Mouse (Mus musculus) hindbrain, embryonic 11.5 days (tissue): Measurements from ENCODE around the gene Zfp853. TPM values are rescaled to one million over a fixed set of nuclear protein-coding genes. Genes with fewer than 3 reads are reported as not detected.
A peak's percentile ranks its signal among the peaks of the same experiment; 100 is the strongest.

Experiments
- ATAC-seq: fragments of 200-750 bp; cut with Nextera tagmentation; 2 replicates; pipeline ENCODE4 v1.8.0; 2017; ENCODE audit warnings: mild to moderate bottlenecking, moderate TSS enrichment, moderate library complexity; ENCODE audit not compliant: low FRiP score
- DNase-seq: peaks from one replicate; pipeline ENCODE4 v3.0.0-alpha.2; 2015; ENCODE audit warnings: low spot score
- H3K27ac ChIP-seq: fragments of 300-500 bp; sonication (generic); 2 replicates; pipeline ENCODE4 v1.5.1; 2014; ENCODE audit warnings: mild to moderate bottlenecking, low read depth, low read length
- H3K27me3 ChIP-seq: fragments of 300-500 bp; sonication (generic); 2 replicates; pipeline ENCODE4 v1.6.1; 2014; ENCODE audit warnings: mild to moderate bottlenecking, low read length, moderate library complexity, mixed read lengths; ENCODE audit not compliant: control insufficient read depth, insufficient read depth
- H3K36me3 ChIP-seq: fragments of 300-500 bp; sonication (generic); 2 replicates; pipeline ENCODE4 v1.6.1; 2014; ENCODE audit warnings: mild to moderate bottlenecking, low read length, moderate library complexity, mixed read lengths; ENCODE audit not compliant: control insufficient read depth, insufficient read depth
- H3K4me1 ChIP-seq: fragments of 300-500 bp; sonication (generic); replicated peaks from 2 replicates; pipeline ENCODE4 v1.6.1; 2014; ENCODE audit warnings: low read length, mixed read lengths; ENCODE audit not compliant: control insufficient read depth, insufficient read depth
- H3K4me2 ChIP-seq: fragments of 300-500 bp; sonication (generic); replicated peaks from 2 replicates; pipeline ENCODE4 v1.6.1; 2014; ENCODE audit warnings: mild to moderate bottlenecking, low read depth, low read length
- H3K4me3 ChIP-seq: fragments of 300-500 bp; sonication (generic); 2 replicates; pipeline ENCODE4 v1.5.1; 2014; ENCODE audit warnings: low read depth, low read length
- H3K9ac ChIP-seq: fragments of 300-500 bp; sonication (generic); 2 replicates; pipeline ENCODE4 v1.6.1; 2014; ENCODE audit warnings: low read depth, low read length
- H3K9me3 ChIP-seq: fragments of 300-500 bp; sonication (generic); 2 replicates; pipeline ENCODE4 v1.6.1; 2016; ENCODE audit warnings: low read length; ENCODE audit not compliant: control insufficient read depth
- WGBS: fragments of 180-500 bp; shearing (Covaris S2); extraction: QIAGEN DNeasy Blood & Tissue Kit; methylation state at CpG from one replicate; pipeline ENCODE4 v1.1.7; 2014; 5-methylcytosine and 5-hydroxymethylcytosine counted together
- polyA plus RNA-seq: library from polyadenylated mRNA; unstranded; fragments of >200 nt; fragmentation: Nextera tagmentation; extraction: Ambion mirVana; gene quantifications from 2 replicates; pipeline ENCODE4 v1.2.1, GENCODE M21; 2014

The Zfp853 gene
- polyA plus RNA-seq, 1 experiment from 2014 or later, result not detected

GRCm38 (mm10) chr5:143269363-143270150, 23.9 kb downstream of the Zfp853 start, which contains the start of gene Zfp316:
TSS of gene Zfp316 (minus strand) at chr5:143270022.
- peak within 1 kb of the TSS; percentile 98 for H3K9ac ChIP-seq
- H3K36me3 ChIP-seq, result no peaks in the 10 kb centered on the region
- ATAC-seq (peak; percentile 84), DNase-seq (peak; percentile 85)
- H3K4me2 ChIP-seq, result peak within 1 kb of the TSS; percentile 95
- H3K4me1 ChIP-seq, result peaks cover 8% of the 10 kb centered on the region; the same call in 1 of the 2 replicates
- under 1% methylated on average over 77 of the region's 79 CpGs for WGBS
- H3K4me3 ChIP-seq, result peak within 1 kb of the TSS; percentile 83
- peak within 1 kb of the TSS; percentile 78 for H3K27ac ChIP-seq
- no peaks in the 10 kb centered on the region for H3K27me3 ChIP-seq
- no peaks in the 10 kb centered on the region for H3K9me3 ChIP-seq

GRCm38 (mm10) chr5:143268985-143269362, 24.4 kb downstream of the Zfp853 start:
- peak overlapping the region; percentile 78; the same call in 1 of the 2 replicates for H3K27ac ChIP-seq
- no peak for DNase-seq
- WGBS, result 25% methylated on average over 8 of the region's 8 CpGs
- H3K4me1 ChIP-seq, result peaks cover 8% of the 10 kb centered on the region; the same call in 1 of the 2 replicates
- 0 out of 2 replicates have a peak, but pooled peaks have one; percentile 3 for ATAC-seq
- H3K36me3 ChIP-seq, result no peaks in the 10 kb centered on the region
- peak overlapping the region; percentile 95 for H3K4me2 ChIP-seq
- H3K4me3 ChIP-seq, result peak overlapping the region; percentile 83
- H3K9me3 ChIP-seq, result no peaks in the 10 kb centered on the region
- H3K9ac ChIP-seq, result peak overlapping the region; percentile 98
- H3K27me3 ChIP-seq, result no peaks in the 10 kb centered on the region

GRCm38 (mm10) chr5:143266794-143267193, 26.6 kb downstream of the Zfp853 start:
- no peaks in the 10 kb centered on the region; the same call in 1 of the 2 replicates for H3K36me3 ChIP-seq
- ATAC-seq (no peak), DNase-seq (no peak)
- 82% methylated on average over 6 of the region's 6 CpGs for WGBS
- H3K4me1 ChIP-seq, result peaks cover 8% of the 10 kb centered on the region; the same call in 1 of the 2 replicates
- no peak overlapping the region for H3K27ac ChIP-seq
- H3K9me3 ChIP-seq, result no peaks in the 10 kb centered on the region
- no peak overlapping the region for H3K4me2 ChIP-seq
- H3K27me3 ChIP-seq, result no peaks in the 10 kb centered on the region
- no peak overlapping the region for H3K4me3 ChIP-seq
- no peak overlapping the region for H3K9ac ChIP-seq

- H3K4me1 ChIP-seq, result peaks cover 5% of the 10 kb centered on the region; the same call in 1 of the 2 replicates
- H3K27me3 ChIP-seq, result no peaks in the 10 kb centered on the region
- no peaks in the 10 kb centered on the region for H3K9me3 ChIP-seq
- H3K9ac ChIP-seq, result no peak overlapping the region
- no peak overlapping the region for H3K27ac ChIP-seq
- H3K4me2 ChIP-seq, result no peak overlapping the region
- DNase-seq (no peak), ATAC-seq (no peak)
- WGBS, result 55% methylated on average over 1 of the region's 1 CpGs
- no peak overlapping the region for H3K4me3 ChIP-seq
- peaks cover 3% of the 10 kb centered on the region; the same call in 1 of the 2 replicates for H3K36me3 ChIP-seq
These were observed 28.0 kb downstream of the Zfp853 start for GRCm38 (mm10) chr5:143265409-143265808.

- H3K4me2 ChIP-seq, result no peak overlapping the region
- no peak for DNase-seq
- no peak overlapping the region for H3K4me3 ChIP-seq
- peaks cover 5% of the 10 kb centered on the region; the same call in 1 of the 2 replicates for H3K4me1 ChIP-seq
- H3K36me3 ChIP-seq, result peaks cover 4% of the 10 kb centered on the region; the same call in 1 of the 2 replicates
- no peaks in the 10 kb centered on the region for H3K27me3 ChIP-seq
- 91% methylated on average over 10 of the region's 10 CpGs for WGBS
- no peak overlapping the region for H3K27ac ChIP-seq
- no peaks in the 10 kb centered on the region for H3K9me3 ChIP-seq
- ATAC-seq, result no peak
- no peak overlapping the region for H3K9ac ChIP-seq
These were observed 28.7 kb downstream of the Zfp853 start for GRCm38 (mm10) chr5:143264689-143265088.

- WGBS, result 93% methylated on average over 8 of the region's 8 CpGs
- Histone ChIP-seq H3K27ac (no peak overlapping the region), H3K4me1 (no peaks in the 10 kb centered on the region), H3K9me3 (no peaks in the 10 kb centered on the region), H3K36me3 (peaks cover 6% of the 10 kb centered on the region; the same call in 1 of the 2 replicates), H3K9ac (no peak overlapping the region), H3K4me2 (no peak overlapping the region), H3K27me3 (peaks cover 13% of the 10 kb centered on the region), H3K4me3 (no peak overlapping the region)
- ATAC-seq, result no peak
- no peak for DNase-seq
These were observed 31.8 kb downstream of the Zfp853 start for GRCm38 (mm10) chr5:143261636-143262035.

GRCm38 (mm10) chr5:143255802-143256201, 37.6 kb downstream of the Zfp853 start:
- 69% methylated on average over 5 of the region's 5 CpGs for WGBS
- ATAC-seq (no peak), DNase-seq (peak; percentile 11)
- Histone ChIP-seq H3K27me3 (peaks cover 64% of the 10 kb centered on the region), H3K4me2 (no peak overlapping the region), H3K4me3 (no peak overlapping the region), H3K9me3 (no peaks in the 10 kb centered on the region), H3K9ac (no peak overlapping the region), H3K36me3 (0 out of 2 replicates have a peak, but pooled peaks cover 8% of the 10 kb centered on the region), H3K27ac (no peak overlapping the region), H3K4me1 (peaks cover 15% of the 10 kb centered on the region)

- 9% methylated on average over 24 of the region's 24 CpGs for WGBS
- H3K27me3 ChIP-seq, result peaks cover 64% of the 10 kb centered on the region
- peaks cover 15% of the 10 kb centered on the region for H3K4me1 ChIP-seq
- no peaks in the 10 kb centered on the region for H3K9me3 ChIP-seq
- DNase-seq (no peak), ATAC-seq (0 out of 2 replicates have a peak, but pooled peaks have one; percentile 8)
- peak overlapping the region; percentile 7; the same call in 1 of the 2 replicates for H3K4me2 ChIP-seq
- no peak overlapping the region for H3K9ac ChIP-seq
- no peak overlapping the region for H3K27ac ChIP-seq
- 0 out of 2 replicates have a peak, but pooled peaks cover 5% of the 10 kb centered on the region for H3K36me3 ChIP-seq
- no peak overlapping the region for H3K4me3 ChIP-seq
These were observed 38.3 kb downstream of the Zfp853 start for GRCm38 (mm10) chr5:143255131-143255519.
